Mouse (Mus musculus) lung, postnatal 0 days (tissue): ENCODE results near the gene Fgf12. TPM values are rescaled to one million over a fixed set of nuclear protein-coding genes. Genes with fewer than 3 reads are reported as not detected.

ENCODE experiments used
- ATAC-seq: fragments of 200-750 bp; cut with Nextera tagmentation; 2 replicates; pipeline ENCODE4 v1.8.0; 2017; ENCODE audit warnings: moderate library complexity
- DNase-seq: peaks from one replicate; pipeline ENCODE4 v3.0.0-alpha.2; 2016; ENCODE audit warnings: low spot score
- H3K27ac ChIP-seq: fragments of 300-500 bp; sonication (generic); 2 replicates; pipeline ENCODE4 v1.5.1; 2014; ENCODE audit warnings: antibody characterized with exemption, mild to moderate bottlenecking, low read length, mixed read lengths
- H3K27me3 ChIP-seq: fragments of 300-500 bp; sonication (generic); replicated peaks from 2 replicates; pipeline ENCODE4 v1.6.1; 2014; ENCODE audit warnings: low read length, mixed read lengths; ENCODE audit not compliant: insufficient read depth
- H3K36me3 ChIP-seq: fragments of 300-500 bp; sonication (generic); 2 replicates; pipeline ENCODE4 v1.6.1; 2014; ENCODE audit warnings: low read length, mixed read lengths; ENCODE audit not compliant: insufficient read depth
- H3K4me1 ChIP-seq: fragments of 300-500 bp; sonication (generic); 2 replicates; pipeline ENCODE4 v1.6.1; 2014; ENCODE audit warnings: antibody characterized with exemption, low read depth, low read length, mixed read lengths; ENCODE audit not compliant: insufficient read depth
- H3K4me2 ChIP-seq: fragments of 300-500 bp; sonication (generic); replicated peaks from 2 replicates; pipeline ENCODE4 v1.6.1; 2014; ENCODE audit warnings: low read depth, mild to moderate bottlenecking, low read length, moderate library complexity, mixed read lengths
- H3K4me3 ChIP-seq: fragments of 300-500 bp; sonication (generic); 2 replicates; pipeline ENCODE4 v1.5.1; 2014; ENCODE audit warnings: low read depth, low read length
- H3K9ac ChIP-seq: fragments of 300-500 bp; sonication (generic); replicated peaks from 2 replicates; pipeline ENCODE4 v1.6.1; 2014; ENCODE audit warnings: low read depth, mild to moderate bottlenecking
- H3K9me3 ChIP-seq: fragments of 300-500 bp; sonication (generic); 2 replicates; pipeline ENCODE4 v1.6.1; 2016; ENCODE audit warnings: low read length, mixed read lengths
- CTCF ChIP-seq: IDR thresholded peaks from 2 replicates; pipeline ENCODE4 v1.5.1; 2016; ENCODE audit warnings: antibody characterized with exemption, mild to moderate bottlenecking
- EP300 ChIP-seq: IDR thresholded peaks from 2 replicates; pipeline ENCODE4 v1.6.1; 2016; ENCODE audit warnings: antibody characterized with exemption, mild to moderate bottlenecking, control low read depth
- WGBS: fragments of 180-500 bp; shearing (Covaris S2); extraction: QIAGEN DNeasy Blood & Tissue Kit; methylation state at CpG from one replicate; pipeline ENCODE4 v1.1.7; 2014; 5-methylcytosine and 5-hydroxymethylcytosine counted together
- polyA plus RNA-seq: library from polyadenylated mRNA; unstranded; fragments of >200 nt; fragmentation: Nextera tagmentation; extraction: Ambion mirVana; gene quantifications from 2 replicates; pipeline ENCODE4 v1.2.1, GENCODE M21; 2015

Gene Fgf12
- polyA plus RNA-seq, 1 experiment from 2014 or later, result 3.6 TPM

- Histone ChIP-seq H3K9me3 (no peaks in the 10 kb centered on the region), H3K4me3 (no peak overlapping the region), H3K9ac (no peak overlapping the region), H3K4me1 (no peaks in the 10 kb centered on the region), H3K27me3 (no peaks in the 10 kb centered on the region), H3K4me2 (no peak overlapping the region), H3K36me3 (no peaks in the 10 kb centered on the region), H3K27ac (no peak overlapping the region)
- no peak for ATAC-seq
- 31% methylated on average over 5 of the region's 5 CpGs for WGBS
- no peak for DNase-seq
- TF ChIP-seq CTCF (no peak), EP300 (no peak)
Measured at GRCm38 (mm10) chr16:28511413-28511812, 241.5 kb downstream of the Fgf12 start.

DNA sequence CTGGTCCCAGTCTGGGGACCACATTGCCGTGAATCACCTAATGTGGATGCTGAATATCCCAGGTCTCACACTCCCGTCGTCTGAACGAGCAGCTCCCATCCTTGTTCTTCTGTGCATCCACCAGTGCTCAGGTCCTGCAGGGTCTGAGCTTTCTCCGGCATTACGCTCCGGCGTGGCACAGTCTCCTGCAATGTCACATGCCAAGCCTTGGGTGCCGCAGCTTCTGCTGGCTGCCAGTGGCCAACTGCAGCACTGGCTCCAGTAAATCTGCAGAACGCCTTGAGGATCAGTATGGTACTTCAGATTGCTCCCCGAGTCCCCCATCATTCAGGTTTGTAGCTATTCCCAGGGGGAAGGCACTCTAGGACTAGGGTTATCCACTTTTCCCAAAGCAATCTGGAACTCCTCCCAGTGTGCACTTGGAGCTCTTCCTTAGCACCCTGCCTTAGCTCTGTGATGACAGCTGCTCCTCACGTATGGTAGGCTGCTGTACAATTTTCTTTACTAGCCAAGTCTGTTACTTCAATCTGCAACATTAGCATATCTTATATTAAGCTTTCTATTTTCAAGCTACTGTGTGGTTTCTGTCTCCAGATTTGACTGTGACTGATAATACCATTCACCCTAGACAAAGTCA lies 254.8 kb downstream of the Fgf12 start:
- Histone ChIP-seq H3K27me3 (no peaks in the 10 kb centered on the region), H3K4me3 (no peak overlapping the region), H3K4me1 (no peaks in the 10 kb centered on the region), H3K9me3 (no peaks in the 10 kb centered on the region), H3K4me2 (no peak overlapping the region), H3K36me3 (no peaks in the 10 kb centered on the region), H3K9ac (no peak overlapping the region), H3K27ac (no peak overlapping the region)
- 76% methylated on average over 12 of the region's 12 CpGs for WGBS
- TF ChIP-seq CTCF (no peak), EP300 (no peak)
- DNase-seq (no peak), ATAC-seq (no peak)

DNA sequence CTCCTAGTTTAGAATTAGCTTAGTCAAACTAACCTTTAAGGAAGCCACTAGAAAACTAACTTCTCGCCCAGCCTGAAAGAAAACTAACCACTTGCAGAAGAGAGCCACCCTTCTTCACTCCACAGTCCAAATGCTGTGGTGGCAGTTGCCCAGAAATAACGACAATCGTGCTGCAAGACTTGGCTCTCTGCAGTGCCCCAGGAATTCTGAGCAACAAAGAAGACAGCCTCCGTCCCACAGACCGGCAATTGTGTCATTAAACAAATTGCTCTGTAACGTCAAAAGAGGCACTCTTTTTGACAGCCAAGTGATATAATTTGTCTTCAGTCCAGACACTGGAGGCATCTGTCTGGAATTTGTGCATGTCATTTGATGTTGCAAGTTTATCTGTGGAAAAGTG lies 261.2 kb downstream of the Fgf12 start:
- no peak for ATAC-seq
- DNase-seq, result peak; percentile 13
- TF ChIP-seq CTCF, result no peak
- TF ChIP-seq EP300, result no peak

DNA sequence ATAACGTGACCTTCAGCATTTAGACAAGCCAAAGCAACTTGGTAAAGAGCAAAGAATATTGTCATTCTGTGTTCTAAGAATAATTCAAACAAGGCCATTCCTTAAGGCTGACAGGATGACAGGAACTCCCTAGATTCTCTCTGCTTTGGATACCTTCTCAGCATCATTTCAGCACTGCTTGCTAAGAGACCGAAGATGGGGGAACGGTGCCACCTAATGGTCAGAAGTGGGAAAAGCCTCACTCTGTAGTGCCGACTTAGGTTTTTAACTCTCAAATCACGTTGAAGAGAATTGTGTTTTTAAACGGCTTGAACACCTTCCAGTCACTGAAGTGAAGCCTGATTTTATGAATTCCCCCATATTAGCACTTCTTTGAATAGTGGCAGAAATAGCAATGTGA lies 262.4 kb downstream of the Fgf12 start:
- H3K27ac ChIP-seq, result no peak overlapping the region
- H3K9ac ChIP-seq, result no peak overlapping the region
- ATAC-seq (no peak), DNase-seq (peak; percentile 71)
- no peak overlapping the region for H3K4me3 ChIP-seq
- no peaks in the 10 kb centered on the region for H3K9me3 ChIP-seq
- no peaks in the 10 kb centered on the region for H3K4me1 ChIP-seq
- H3K36me3 ChIP-seq, result no peaks in the 10 kb centered on the region
- no peak for TF ChIP-seq EP300
- peak; percentile 90 for TF ChIP-seq CTCF
- no peaks in the 10 kb centered on the region for H3K27me3 ChIP-seq
- WGBS, result 9% methylated on average over 6 of the region's 6 CpGs
- no peak overlapping the region for H3K4me2 ChIP-seq

More for the DNA sequence above, 261.2 kb downstream of the Fgf12 start:
- H3K27me3 ChIP-seq, result no peaks in the 10 kb centered on the region
- H3K9ac ChIP-seq, result no peak overlapping the region
- H3K9me3 ChIP-seq, result no peaks in the 10 kb centered on the region
- H3K36me3 ChIP-seq, result no peaks in the 10 kb centered on the region
- H3K4me1 ChIP-seq, result no peaks in the 10 kb centered on the region
- H3K4me3 ChIP-seq, result no peak overlapping the region
- H3K4me2 ChIP-seq, result no peak overlapping the region
- 27% methylated on average over 6 of the region's 6 CpGs for WGBS
- H3K27ac ChIP-seq, result no peak overlapping the region

- TF ChIP-seq CTCF (no peak), EP300 (no peak)
- H3K9me3 ChIP-seq, result no peaks in the 10 kb centered on the region
- H3K9ac ChIP-seq, result no peak overlapping the region
- ATAC-seq, result no peak
- H3K36me3 ChIP-seq, result no peaks in the 10 kb centered on the region
- no peaks in the 10 kb centered on the region for H3K27me3 ChIP-seq
- no peak overlapping the region for H3K4me3 ChIP-seq
- no peak overlapping the region for H3K4me2 ChIP-seq
- H3K4me1 ChIP-seq, result no peaks in the 10 kb centered on the region
- H3K27ac ChIP-seq, result no peak overlapping the region
- no peak for DNase-seq
- 57% methylated on average over 3 of the region's 3 CpGs for WGBS
Measured at GRCm38 (mm10) chr16:28484920-28485319, 267.9 kb downstream of the Fgf12 start.

GRCm38 (mm10) chr16:28479022-28479421 lies 273.8 kb downstream of the Fgf12 start:
- Histone ChIP-seq H3K9ac (no peak overlapping the region), H3K27me3 (no peaks in the 10 kb centered on the region), H3K4me3 (no peak overlapping the region), H3K36me3 (no peaks in the 10 kb centered on the region), H3K9me3 (no peaks in the 10 kb centered on the region), H3K27ac (no peak overlapping the region), H3K4me1 (no peaks in the 10 kb centered on the region), H3K4me2 (no peak overlapping the region)
- DNase-seq (no peak), ATAC-seq (no peak)
- no peak for TF ChIP-seq EP300
- no peak for TF ChIP-seq CTCF
- 82% methylated on average over 2 of the region's 2 CpGs for WGBS

DNA sequence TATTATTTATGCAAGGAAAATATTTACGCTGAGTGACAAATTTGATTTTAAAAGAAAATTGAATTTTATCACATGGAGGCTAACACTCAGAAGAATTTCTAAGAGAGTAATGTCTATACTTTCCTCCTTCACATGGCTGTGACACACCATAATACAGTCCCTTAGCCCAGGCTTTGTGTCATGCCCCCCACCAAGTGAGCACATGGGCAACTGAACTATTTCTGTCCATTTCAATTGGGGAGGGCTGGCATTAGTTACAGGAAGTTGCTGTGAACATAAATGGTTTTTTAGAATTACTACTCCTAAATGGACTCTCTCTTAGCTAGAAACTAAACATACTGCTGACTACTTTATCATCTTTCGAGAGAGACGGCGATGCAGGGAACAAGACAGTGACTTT lies 276.2 kb downstream of the Fgf12 start:
- Histone ChIP-seq H3K9me3 (no peaks in the 10 kb centered on the region), H3K4me3 (no peak overlapping the region), H3K4me2 (no peak overlapping the region), H3K9ac (no peak overlapping the region), H3K27me3 (no peaks in the 10 kb centered on the region), H3K4me1 (no peaks in the 10 kb centered on the region), H3K27ac (no peak overlapping the region), H3K36me3 (no peaks in the 10 kb centered on the region)
- no peak for DNase-seq
- 92% methylated on average over 4 of the region's 4 CpGs for WGBS
- no peak for ATAC-seq
- no peak for TF ChIP-seq EP300
- no peak for TF ChIP-seq CTCF
